Mouse (Mus musculus) forebrain, embryonic 13.5 days (tissue): ENCODE measurements around the gene Olfr434. TPM values are rescaled to one million over a fixed set of nuclear protein-coding genes. Genes with fewer than 3 reads are reported as not detected.

Experiments used
- ATAC-seq: fragments of 200-750 bp; cut with Nextera tagmentation; 2 replicates; pipeline ENCODE4 v1.8.0; 2017
- H3K27ac ChIP-seq: fragments of 300-500 bp; sonication (generic); 2 replicates; pipeline ENCODE4 v1.5.1; 2015; ENCODE audit warnings: inconsistent platforms, mild to moderate bottlenecking, moderate library complexity
- H3K27me3 ChIP-seq: fragments of 300-500 bp; sonication (generic); 2 replicates; pipeline ENCODE4 v1.6.1; 2015; ENCODE audit warnings: mild to moderate bottlenecking, inconsistent platforms
- H3K36me3 ChIP-seq: fragments of 300-500 bp; sonication (generic); 2 replicates; pipeline ENCODE4 v1.6.1; 2015; ENCODE audit warnings: mild to moderate bottlenecking, inconsistent platforms; ENCODE audit not compliant: poor library complexity, severe bottlenecking
- H3K4me1 ChIP-seq: fragments of 300-500 bp; sonication (generic); 2 replicates; pipeline ENCODE4 v1.6.1; 2015; ENCODE audit warnings: inconsistent platforms
- H3K4me2 ChIP-seq: fragments of 300-500 bp; sonication (generic); 2 replicates; pipeline ENCODE4 v1.6.1; 2015; ENCODE audit warnings: inconsistent platforms, mild to moderate bottlenecking, moderate library complexity
- H3K4me3 ChIP-seq: fragments of 300-500 bp; sonication (generic); 2 replicates; pipeline ENCODE4 v1.5.1; 2015; ENCODE audit warnings: mild to moderate bottlenecking, inconsistent platforms
- H3K9ac ChIP-seq: fragments of 300-500 bp; sonication (generic); 2 replicates; pipeline ENCODE4 v1.6.1; 2015; ENCODE audit warnings: mild to moderate bottlenecking, inconsistent platforms
- H3K9me3 ChIP-seq: fragments of 300-500 bp; sonication (generic); replicated peaks from 2 replicates; pipeline ENCODE4 v1.6.1; 2016; ENCODE audit warnings: inconsistent platforms
- WGBS: fragments of 180-500 bp; shearing (Covaris S2); methylation state at CpG from one replicate; pipeline ENCODE4 v1.1.7; 2015; 5-methylcytosine and 5-hydroxymethylcytosine counted together
- polyA plus RNA-seq: library from polyadenylated mRNA; unstranded; fragments of >200 nt; fragmentation: Nextera tagmentation; extraction: Ambion mirVana; gene quantifications from 2 replicates; pipeline ENCODE4 v1.2.1, GENCODE M21; 2015

Olfr434 gene
- polyA plus RNA-seq, 1 experiment from 2014 or later, result not detected

DNA sequence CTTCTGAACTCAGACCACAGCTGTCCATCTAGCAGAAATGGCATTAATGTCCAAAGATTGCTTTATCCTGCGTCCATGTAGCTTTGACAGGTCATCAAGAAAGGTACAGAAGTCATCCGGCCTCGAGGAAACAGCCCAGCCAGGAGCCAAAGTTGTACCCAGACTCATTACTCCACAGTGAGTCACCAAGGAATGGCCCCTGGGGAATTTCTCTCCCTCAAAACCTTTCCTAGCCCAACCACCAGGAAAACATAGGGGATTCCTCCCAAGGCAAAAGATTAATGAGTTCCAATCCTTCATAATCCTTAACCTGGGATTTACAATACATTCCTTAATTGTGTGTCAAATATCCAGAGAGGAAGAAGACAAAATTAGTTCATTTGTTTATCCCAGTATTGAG is 34.6 kb downstream of the Olfr434 start:
- no peaks in the 10 kb centered on the region for H3K9me3 ChIP-seq
- no peak overlapping the region for H3K4me2 ChIP-seq
- no peaks in the 10 kb centered on the region for H3K36me3 ChIP-seq
- H3K9ac ChIP-seq, result no peak overlapping the region
- no peak overlapping the region for H3K4me3 ChIP-seq
- WGBS, result 79% methylated on average over 3 of the region's 3 CpGs
- no peak overlapping the region for H3K27ac ChIP-seq
- no peak for ATAC-seq
- H3K27me3 ChIP-seq, result no peaks in the 10 kb centered on the region
- H3K4me1 ChIP-seq, result no peaks in the 10 kb centered on the region

DNA sequence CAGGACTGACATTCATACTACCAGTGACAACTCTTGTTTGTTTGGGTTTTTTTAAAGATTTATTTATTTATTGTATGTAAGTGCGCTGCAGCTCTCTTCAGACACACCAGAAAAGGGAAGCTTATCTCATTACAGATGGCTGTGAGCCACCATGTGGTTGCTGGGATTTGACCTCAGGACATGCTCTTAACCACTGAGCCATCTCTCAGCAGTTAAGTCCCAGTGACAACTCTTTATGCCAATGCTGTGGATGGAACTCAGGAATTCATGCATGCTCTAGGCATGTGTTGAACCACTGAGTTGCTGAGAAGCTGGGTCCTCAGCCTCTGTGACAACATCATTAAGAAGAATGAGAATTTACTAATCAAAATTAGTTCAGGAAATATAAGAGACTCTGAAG is 40.2 kb downstream of the Olfr434 start:
- 88% methylated on average over 1 of the region's 1 CpGs for WGBS
- H3K4me2 ChIP-seq, result no peak overlapping the region
- ATAC-seq, result no peak

DNA sequence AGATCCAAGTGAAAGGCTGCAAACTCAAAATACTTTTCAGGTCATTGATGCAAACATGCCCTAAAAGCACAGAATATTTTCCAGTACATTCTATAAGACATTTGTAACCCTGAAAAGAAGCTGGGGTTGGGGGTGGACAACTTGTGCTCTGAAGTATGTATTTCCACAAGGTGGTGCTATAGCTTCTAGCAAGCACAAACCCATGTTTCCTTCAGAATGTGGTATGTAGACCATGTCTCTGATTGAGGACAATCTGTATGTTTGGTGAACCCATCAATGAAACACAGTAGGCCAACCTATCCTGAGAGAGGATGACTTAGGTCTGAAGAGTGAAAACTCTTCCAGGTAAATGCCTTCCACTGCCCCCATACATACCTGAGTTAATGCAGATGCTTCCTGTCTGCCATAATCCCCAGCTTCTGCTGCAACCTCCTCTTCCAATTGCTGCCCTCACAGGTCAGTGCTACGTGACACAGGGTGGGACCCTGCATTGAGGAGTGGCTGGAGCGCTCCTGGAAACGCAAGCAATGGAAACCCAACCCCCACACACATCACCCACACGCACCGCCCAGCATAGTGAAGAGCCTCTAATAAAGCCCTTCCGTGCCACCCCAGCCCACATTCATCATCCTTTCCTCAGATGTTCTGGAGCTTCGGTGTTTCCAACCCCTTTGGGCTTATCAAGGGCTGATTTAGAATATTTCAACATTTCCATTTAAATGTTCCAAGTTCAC is 41.5 kb downstream of the Olfr434 start:
- no peaks in the 10 kb centered on the region for H3K36me3 ChIP-seq
- H3K9me3 ChIP-seq, result no peaks in the 10 kb centered on the region
- no peak overlapping the region for H3K9ac ChIP-seq
- H3K4me1 ChIP-seq, result no peaks in the 10 kb centered on the region
- H3K27me3 ChIP-seq, result no peaks in the 10 kb centered on the region
- H3K4me2 ChIP-seq, result no peak overlapping the region
- H3K27ac ChIP-seq, result no peak overlapping the region
- ATAC-seq, result no peak
- 69% methylated on average over 7 of the region's 7 CpGs for WGBS
- H3K4me3 ChIP-seq, result no peak overlapping the region

More for the DNA sequence above, 40.2 kb downstream of the Olfr434 start:
- Histone ChIP-seq H3K4me1 (no peaks in the 10 kb centered on the region), H3K9me3 (no peaks in the 10 kb centered on the region), H3K9ac (no peak overlapping the region), H3K27ac (no peak overlapping the region), H3K4me3 (no peak overlapping the region), H3K36me3 (no peaks in the 10 kb centered on the region), H3K27me3 (no peaks in the 10 kb centered on the region)

- Histone ChIP-seq H3K36me3 (no peaks in the 10 kb centered on the region), H3K4me1 (peaks cover 6% of the 10 kb centered on the region; the same call in 1 of the 2 replicates), H3K4me3 (no peak overlapping the region), H3K9me3 (no peaks in the 10 kb centered on the region), H3K27me3 (peaks cover 17% of the 10 kb centered on the region), H3K4me2 (no peak overlapping the region), H3K27ac (no peak overlapping the region), H3K9ac (no peak overlapping the region)
- WGBS, result 74% methylated on average over 2 of the region's 2 CpGs
- no peak for ATAC-seq
Measured at GRCm38 (mm10) chr6:43260756-43261155, 47.9 kb downstream of the Olfr434 start.

DNA sequence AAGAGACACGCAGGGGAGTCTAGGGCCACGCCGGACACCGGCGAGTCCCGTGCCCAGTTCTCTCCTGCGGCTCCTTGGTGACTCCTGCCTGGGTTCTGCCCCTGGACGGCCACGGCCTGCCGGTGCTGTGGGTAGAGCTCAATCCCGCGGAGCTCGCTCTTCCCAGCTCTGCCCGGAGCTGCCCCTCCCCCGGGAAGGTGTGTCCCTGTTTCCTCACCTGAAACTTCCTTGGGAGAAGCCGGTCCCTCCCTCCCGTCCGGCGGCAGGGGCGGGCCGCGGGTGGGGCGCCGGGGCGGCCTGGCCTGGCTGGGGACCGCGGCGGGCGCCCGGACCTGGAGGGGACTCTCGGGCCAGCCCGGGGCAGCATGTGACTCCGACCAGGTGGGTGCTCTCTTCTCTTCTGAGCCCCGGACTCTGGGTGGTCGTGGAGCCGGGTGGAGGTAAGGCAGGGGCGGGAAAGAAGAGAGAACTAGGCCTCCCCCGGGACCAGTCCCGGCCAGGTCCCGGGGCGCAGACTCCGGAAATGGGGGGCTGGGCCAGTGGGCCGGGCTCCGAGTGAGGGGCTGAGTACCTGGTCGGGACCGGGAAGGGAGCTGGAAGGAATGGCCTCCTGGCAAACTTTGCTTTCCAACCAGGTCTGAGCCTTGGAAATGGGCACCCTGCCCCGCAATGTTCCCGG is 52.7 kb downstream of the Olfr434 start, which contains the start of gene Arhgef5:
Gene Arhgef5, plus strand, starts transcription at position 220 of the 679 bp plus-strand sequence.
- Histone ChIP-seq H3K4me2 (peak within 1 kb of the TSS; percentile 80), H3K4me3 (peak within 1 kb of the TSS; percentile 48), H3K4me1 (peaks cover 15% of the 10 kb centered on the region), H3K27me3 (peaks cover 31% of the 10 kb centered on the region), H3K27ac (no peak within 1 kb of the TSS), H3K36me3 (no peaks in the 10 kb centered on the region), H3K9ac (peak within 1 kb of the TSS; percentile 60), H3K9me3 (no peaks in the 10 kb centered on the region)
- under 1% methylated on average over 37 of the region's 48 CpGs for WGBS
- ATAC-seq, result peak; percentile 72; the same call in 1 of the 2 replicates

DNA sequence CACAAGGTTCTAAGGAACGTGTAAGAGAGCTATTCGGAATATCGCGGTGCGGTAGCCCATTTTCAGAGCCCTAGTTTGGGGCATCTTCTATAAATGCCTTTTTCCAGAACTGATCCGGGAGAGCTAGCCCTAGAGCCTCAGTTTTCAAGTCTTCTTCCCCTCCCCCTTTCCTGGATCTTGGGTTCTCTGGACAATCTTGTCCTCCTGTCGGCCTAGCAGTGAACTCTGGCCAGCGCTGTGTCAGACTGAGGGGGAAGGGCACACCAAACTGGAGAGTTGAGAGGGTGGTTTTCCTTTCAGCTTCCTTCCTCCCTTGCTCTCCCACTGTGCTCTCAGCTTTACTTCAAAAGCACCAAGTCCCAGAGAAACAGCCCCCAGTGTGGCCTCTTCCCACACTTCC is 53.5 kb downstream of the Olfr434 start:
- Histone ChIP-seq H3K36me3 (no peaks in the 10 kb centered on the region), H3K4me2 (peak overlapping the region; percentile 80), H3K27me3 (peaks cover 31% of the 10 kb centered on the region), H3K9ac (0 out of 2 replicates have a peak overlapping the region, but pooled peaks have one; percentile 60), H3K9me3 (no peaks in the 10 kb centered on the region), H3K4me1 (peaks cover 15% of the 10 kb centered on the region), H3K4me3 (peak overlapping the region; percentile 48), H3K27ac (no peak overlapping the region)
- ATAC-seq, result peak; percentile 45
- WGBS, result 8% methylated on average over 8 of the region's 8 CpGs

Other genes with a start within 250 kb of the Olfr434 start
- gene Olfr441, start 106.7 kb upstream of the Olfr434 start, polyA plus RNA-seq, result not detected in 2 replicates
- not detected in 2 replicates for gene Olfr237-ps1, start 66.5 kb upstream of the Olfr434 start, polyA plus RNA-seq
- gene Olfr437, start 49.7 kb upstream of the Olfr434 start, polyA plus RNA-seq, result not detected in 2 replicates
- not detected in 2 replicates for gene Olfr13, start 40.9 kb upstream of the Olfr434 start, polyA plus RNA-seq
- not detected in 2 replicates for gene Olfr435, start 15.9 kb upstream of the Olfr434 start, polyA plus RNA-seq
- gene Olfr47, start 18.5 kb downstream of the Olfr434 start, polyA plus RNA-seq, result not detected in 2 replicates
- gene Arhgef5, start 52.6 kb downstream of the Olfr434 start, polyA plus RNA-seq, result 1.5 and 2.4 TPM in 2 replicates
- not detected in 2 replicates for gene Nobox, start 96.5 kb downstream of the Olfr434 start, polyA plus RNA-seq